Mouse (Mus musculus) hindbrain, embryonic 16.5 days (tissue): ENCODE data around the gene Pdzd7. TPM values are rescaled to one million over a fixed set of nuclear protein-coding genes. Genes with fewer than 3 reads are reported as not detected.

Experiments used
- ATAC-seq: fragments of 200-750 bp; cut with Nextera tagmentation; 2 replicates; pipeline ENCODE4 v1.8.0; 2017; ENCODE audit warnings: moderate TSS enrichment, moderate library complexity
- H3K27ac ChIP-seq: fragments of 300-500 bp; sonication (generic); 2 replicates; pipeline ENCODE4 v1.5.1; 2014; ENCODE audit warnings: low read depth, mild to moderate bottlenecking, control low read depth, low read length, moderate library complexity
- H3K27me3 ChIP-seq: fragments of 300-500 bp; sonication (generic); replicated peaks from 2 replicates; pipeline ENCODE4 v1.6.1; 2014; ENCODE audit warnings: low read length; ENCODE audit not compliant: control insufficient read depth, insufficient read depth
- H3K36me3 ChIP-seq: fragments of 300-500 bp; sonication (generic); 2 replicates; pipeline ENCODE4 v1.6.1; 2014; ENCODE audit warnings: mild to moderate bottlenecking, low read length, moderate library complexity, mixed read lengths; ENCODE audit not compliant: control insufficient read depth, insufficient read depth
- H3K4me1 ChIP-seq: fragments of 300-500 bp; sonication (generic); 2 replicates; pipeline ENCODE4 v1.6.1; 2014; ENCODE audit warnings: low read depth, low read length; ENCODE audit not compliant: control insufficient read depth, insufficient read depth
- H3K4me2 ChIP-seq: fragments of 300-500 bp; sonication (generic); 2 replicates; pipeline ENCODE4 v1.6.1; 2014; ENCODE audit warnings: mild to moderate bottlenecking, low read length, control low read depth, moderate library complexity
- H3K4me3 ChIP-seq: fragments of 300-500 bp; sonication (generic); 2 replicates; pipeline ENCODE4 v1.5.1; 2014; ENCODE audit warnings: mild to moderate bottlenecking, low read length, control low read depth, moderate library complexity
- H3K9ac ChIP-seq: fragments of 300-500 bp; sonication (generic); 2 replicates; pipeline ENCODE4 v1.6.1; 2014; ENCODE audit warnings: low read depth, mild to moderate bottlenecking, control low read depth, low read length, moderate library complexity
- H3K9me3 ChIP-seq: fragments of 300-500 bp; sonication (generic); 2 replicates; pipeline ENCODE4 v1.6.1; 2014; ENCODE audit warnings: mild to moderate bottlenecking, low read length, moderate library complexity; ENCODE audit not compliant: control insufficient read depth
- WGBS: fragments of 180-500 bp; shearing (Covaris S2); extraction: QIAGEN DNeasy Blood & Tissue Kit; methylation state at CpG from one replicate; pipeline ENCODE4 v1.1.7; 2014; 5-methylcytosine and 5-hydroxymethylcytosine counted together
- polyA plus RNA-seq: library from polyadenylated mRNA; unstranded; fragments of >200 nt; fragmentation: Nextera tagmentation; extraction: Ambion mirVana; gene quantifications from 2 replicates; pipeline ENCODE4 v1.2.1, GENCODE M21; 2015

Gene Pdzd7
- polyA plus RNA-seq, 1 experiment from 2014 or later, result 3.0 TPM

- H3K4me3 ChIP-seq, result peak overlapping the region; percentile 54
- H3K4me1 ChIP-seq, result peaks cover 52% of the 10 kb centered on the region
- no peaks in the 10 kb centered on the region for H3K27me3 ChIP-seq
- WGBS, result 0% methylated on average over 14 of the region's 27 CpGs
- no peaks in the 10 kb centered on the region for H3K36me3 ChIP-seq
- peak; percentile 60 for ATAC-seq
- H3K4me2 ChIP-seq, result peak overlapping the region; percentile 78
- H3K9me3 ChIP-seq, result no peaks in the 10 kb centered on the region
- peak overlapping the region; percentile 78 for H3K9ac ChIP-seq
- H3K27ac ChIP-seq, result peak overlapping the region; percentile 96
Measured at GRCm38 (mm10) chr19:45017216-45017771, 28.2 kb downstream of the Pdzd7 start.

- Histone ChIP-seq H3K4me1 (peaks cover 52% of the 10 kb centered on the region), H3K36me3 (peaks cover 3% of the 10 kb centered on the region; the same call in 1 of the 2 replicates), H3K27ac (peak overlapping the region; percentile 96), H3K9me3 (no peaks in the 10 kb centered on the region), H3K4me3 (peak overlapping the region; percentile 54), H3K27me3 (no peaks in the 10 kb centered on the region), H3K4me2 (peak overlapping the region; percentile 78), H3K9ac (peak overlapping the region; percentile 78)
- ATAC-seq, result peak; percentile 32
- WGBS, result 1% methylated on average over 17 of the region's 18 CpGs
Measured at GRCm38 (mm10) chr19:45016341-45017215, 28.9 kb downstream of the Pdzd7 start.

- H3K4me1 ChIP-seq, result peaks cover 47% of the 10 kb centered on the region
- H3K4me2 ChIP-seq, result peak overlapping the region; percentile 78
- peak overlapping the region; percentile 37 for H3K9ac ChIP-seq
Measured at GRCm38 (mm10) chr19:45015518-45016281, 29.8 kb downstream of the Pdzd7 start.

GRCm38 (mm10) chr19:45014981-45015402, 30.5 kb downstream of the Pdzd7 start:
- peak overlapping the region; percentile 78 for H3K4me2 ChIP-seq
- peaks cover 41% of the 10 kb centered on the region for H3K4me1 ChIP-seq
- 2% methylated on average over 23 of the region's 25 CpGs for whole genome bisulfite sequencing
- H3K9ac ChIP-seq, result peak overlapping the region; percentile 37
- no peak overlapping the region for H3K27ac ChIP-seq
- H3K4me3 ChIP-seq, result peak overlapping the region; percentile 37
- no peak for ATAC-seq
- H3K36me3 ChIP-seq, result peaks cover 15% of the 10 kb centered on the region
- H3K27me3 ChIP-seq, result no peaks in the 10 kb centered on the region
- H3K9me3 ChIP-seq, result no peaks in the 10 kb centered on the region

More at GRCm38 (mm10) chr19:45015518-45016281, 29.8 kb downstream of the Pdzd7 start:
- Histone ChIP-seq H3K27me3 (no peaks in the 10 kb centered on the region), H3K4me3 (peak overlapping the region; percentile 37), H3K9me3 (no peaks in the 10 kb centered on the region), H3K27ac (peak overlapping the region; percentile 96), H3K36me3 (peaks cover 10% of the 10 kb centered on the region)
- under 1% methylated on average over 31 of the region's 34 CpGs for WGBS
- peak; percentile 10 for ATAC-seq

GRCm38 (mm10) chr19:45014335-45014971, 31.1 kb downstream of the Pdzd7 start, which contains the start of gene Lzts2:
Gene Lzts2 (plus strand): TSS chr19:45014414.
- H3K27ac ChIP-seq, result no peak within 1 kb of the TSS

GRCm38 (mm10) chr19:45013581-45014225, 31.8 kb downstream of the Pdzd7 start:
- Histone ChIP-seq H3K9me3 (no peaks in the 10 kb centered on the region), H3K9ac (no peak overlapping the region), H3K27me3 (no peaks in the 10 kb centered on the region), H3K36me3 (peaks cover 15% of the 10 kb centered on the region), H3K4me2 (no peak overlapping the region), H3K4me1 (peaks cover 34% of the 10 kb centered on the region), H3K4me3 (no peak overlapping the region), H3K27ac (no peak overlapping the region)
- WGBS, result 75% methylated on average over 6 of the region's 6 CpGs
- no peak for ATAC-seq

More at GRCm38 (mm10) chr19:45014335-45014971, 31.1 kb downstream of the Pdzd7 start, which contains the start of gene Lzts2:
- Histone ChIP-seq H3K36me3 (peaks cover 15% of the 10 kb centered on the region), H3K4me2 (peak within 1 kb of the TSS; percentile 78), H3K27me3 (no peaks in the 10 kb centered on the region), H3K9me3 (no peaks in the 10 kb centered on the region), H3K4me1 (peaks cover 41% of the 10 kb centered on the region), H3K4me3 (peak within 1 kb of the TSS; percentile 37), H3K9ac (peak within 1 kb of the TSS; percentile 37)
- no peak for ATAC-seq
- WGBS, result 18% methylated on average over 10 of the region's 10 CpGs

GRCm38 (mm10) chr19:45012636-45013035, 32.9 kb downstream of the Pdzd7 start:
- Histone ChIP-seq H3K27me3 (no peaks in the 10 kb centered on the region), H3K36me3 (peaks cover 18% of the 10 kb centered on the region), H3K9ac (no peak overlapping the region), H3K9me3 (no peaks in the 10 kb centered on the region), H3K4me3 (no peak overlapping the region), H3K27ac (peak overlapping the region; percentile 26; the same call in 1 of the 2 replicates), H3K4me2 (no peak overlapping the region), H3K4me1 (peaks cover 30% of the 10 kb centered on the region)
- ATAC-seq, result no peak
- 42% methylated on average over 6 of the region's 6 CpGs for WGBS

GRCm38 (mm10) chr19:45012219-45012618, 33.3 kb downstream of the Pdzd7 start:
- no peak for ATAC-seq
- H3K4me3 ChIP-seq, result no peak overlapping the region
- 85% methylated on average over 8 of the region's 8 CpGs for WGBS
- H3K9me3 ChIP-seq, result no peaks in the 10 kb centered on the region
- H3K27ac ChIP-seq, result peak overlapping the region; percentile 26; the same call in 1 of the 2 replicates
- no peak overlapping the region for H3K4me2 ChIP-seq
- no peak overlapping the region for H3K9ac ChIP-seq
- H3K4me1 ChIP-seq, result peaks cover 31% of the 10 kb centered on the region
- H3K36me3 ChIP-seq, result peaks cover 18% of the 10 kb centered on the region
- H3K27me3 ChIP-seq, result no peaks in the 10 kb centered on the region
